Mouse (Mus musculus) small intestine, adult 2 months (tissue): ENCODE measurements around the gene Grwd1. TPM values are rescaled to one million over a fixed set of nuclear protein-coding genes. Genes with fewer than 3 reads are reported as not detected.
A peak's percentile ranks its signal among the peaks of the same experiment; 100 is the strongest.

ENCODE experiments used
- H3K27ac ChIP-seq: fragments of 200-500 bp; 2 replicates; pipeline ENCODE4 v1.5.1; 2012; ENCODE audit warnings: low read depth, low read length, control low read depth, inconsistent platforms; ENCODE audit not compliant: insufficient read depth
- H3K27me3 ChIP-seq: fragments of 200-500 bp; 2 replicates; pipeline ENCODE4 v1.6.1; 2012; ENCODE audit warnings: mild to moderate bottlenecking, moderate library complexity, low read length, inconsistent platforms; ENCODE audit not compliant: control insufficient read depth, insufficient read depth
- H3K36me3 ChIP-seq: fragments of 200-500 bp; 2 replicates; pipeline ENCODE4 v1.6.1; 2012; ENCODE audit warnings: mild to moderate bottlenecking, low read length, control low read depth, inconsistent platforms; ENCODE audit not compliant: control insufficient read depth, insufficient read depth
- H3K4me1 ChIP-seq: fragments of 200-500 bp; 2 replicates; pipeline ENCODE4 v1.6.1; 2012; ENCODE audit warnings: low read length, inconsistent platforms, mixed read lengths; ENCODE audit not compliant: control insufficient read depth, insufficient read depth, insufficient read length
- H3K4me3 ChIP-seq: fragments of 200-500 bp; 2 replicates; pipeline ENCODE4 v1.5.1; 2012; ENCODE audit warnings: low read depth, mild to moderate bottlenecking, control low read depth, inconsistent platforms, low read length, moderate library complexity
- CTCF ChIP-seq: fragments of 200-500 bp; IDR thresholded peaks from 2 replicates; pipeline ENCODE4 v1.5.1; 2012; ENCODE audit warnings: low read depth, mild to moderate bottlenecking, control low read depth, inconsistent platforms, low read length, moderate library complexity, mixed read lengths; ENCODE audit not compliant: insufficient replicate concordance, insufficient read length; ENCODE audit errors: extremely low read depth
- POLR2A ChIP-seq: fragments of 200-500 bp; IDR thresholded peaks from 2 replicates; pipeline ENCODE4 v1.6.1; 2012; ENCODE audit warnings: low read depth, mild to moderate bottlenecking, control low read depth, inconsistent platforms, low read length, moderate library complexity
- WGBS: fragments of 180-500 bp; shearing (Covaris S2); methylation state at CpG from one replicate; pipeline ENCODE4 v1.1.7; 2018; 5-methylcytosine and 5-hydroxymethylcytosine counted together
- polyA plus RNA-seq: library from polyadenylated mRNA; depleted of rRNA; stranded (reverse); fragments of >200 nt; gene quantifications from 2 replicates; pipeline ENCODE4 v1.2.3, GENCODE M21; 2012

Grwd1 gene
- polyA plus RNA-seq, 1 experiment, result 10.1 TPM

DNA sequence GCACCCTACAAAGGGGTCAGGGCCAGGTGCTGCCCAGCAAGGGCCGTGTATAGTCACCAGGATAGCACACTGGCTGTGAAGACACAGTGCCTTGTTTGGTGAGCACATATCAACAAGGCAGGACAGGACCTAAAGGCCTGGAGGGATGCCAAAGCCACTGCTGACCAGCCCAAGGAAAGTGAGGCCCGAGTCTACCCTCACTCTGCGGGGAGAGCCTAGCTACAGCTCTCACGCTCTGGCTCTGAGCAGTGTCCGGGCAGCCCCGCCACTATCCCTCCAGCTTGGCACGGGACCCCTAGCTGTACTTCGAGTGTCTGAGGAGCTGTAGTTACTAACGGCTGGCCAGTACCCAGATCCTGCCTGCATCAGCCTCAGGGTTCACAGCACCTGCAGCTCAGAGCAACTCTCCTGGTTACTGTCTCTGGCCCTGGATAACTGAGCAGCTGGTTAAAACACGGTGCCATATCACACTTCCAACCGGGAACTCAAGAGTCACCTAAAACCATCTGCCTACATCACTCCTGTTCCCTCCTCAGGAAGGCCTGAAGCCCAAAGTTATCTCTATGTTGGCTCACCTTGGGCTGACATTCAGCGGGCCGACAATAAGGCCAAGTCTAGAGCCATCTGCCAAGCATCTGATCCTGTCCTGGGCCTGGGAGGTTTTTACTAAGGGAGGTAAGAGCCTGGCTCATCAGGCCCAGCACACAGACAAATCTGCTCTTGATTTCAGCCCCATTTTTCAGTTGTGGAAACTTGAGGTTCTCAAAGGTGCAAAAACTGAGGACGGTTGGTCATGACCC, 21.3 kb downstream of the Grwd1 start:
- TF ChIP-seq CTCF (no peak), POLR2A (no peak)
- Histone ChIP-seq H3K4me1 (peaks cover 2% of the 10 kb centered on the region; the same call in 1 of the 2 replicates), H3K4me3 (no peak overlapping the region), H3K27ac (no peak overlapping the region), H3K36me3 (peaks cover 62% of the 10 kb centered on the region), H3K27me3 (no peaks in the 10 kb centered on the region)
- WGBS, result 87% methylated on average over 14 of the region's 14 CpGs

- Histone ChIP-seq H3K4me3 (no peak overlapping the region), H3K27me3 (no peaks in the 10 kb centered on the region), H3K27ac (no peak overlapping the region), H3K4me1 (peaks cover 2% of the 10 kb centered on the region; the same call in 1 of the 2 replicates), H3K36me3 (peaks cover 62% of the 10 kb centered on the region)
- WGBS, result 68% methylated on average over 11 of the region's 11 CpGs
- TF ChIP-seq POLR2A (no peak), CTCF (no peak)
Measured at GRCm38 (mm10) chr7:45808471-45808870, 22.3 kb downstream of the Grwd1 start.

DNA sequence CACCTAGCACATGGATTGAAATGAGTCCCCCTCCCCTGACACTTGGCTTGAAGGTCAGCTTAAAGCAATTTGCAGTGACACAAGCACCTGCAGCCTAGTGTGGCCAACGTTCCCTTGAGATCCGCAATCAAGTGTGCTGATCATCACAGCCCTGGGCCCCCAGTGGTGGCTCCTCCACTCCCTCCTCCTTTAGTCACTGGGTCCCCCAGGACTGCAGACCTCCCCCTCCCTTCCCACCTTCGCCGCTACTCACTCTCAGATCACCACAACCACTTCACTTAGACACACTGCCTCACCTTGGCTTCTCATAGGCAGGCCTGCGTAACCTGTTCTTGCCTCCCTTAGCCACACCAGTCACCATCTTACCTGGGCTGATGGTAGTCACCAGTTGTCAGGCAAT, 24.8 kb downstream of the Grwd1 start:
- Histone ChIP-seq H3K27ac (no peak overlapping the region), H3K4me1 (0 out of 2 replicates have a peak, but pooled peaks cover under 1% of the 10 kb centered on the region), H3K27me3 (no peaks in the 10 kb centered on the region), H3K36me3 (peaks cover 44% of the 10 kb centered on the region), H3K4me3 (no peak overlapping the region)
- TF ChIP-seq CTCF, result no peak
- no peak for TF ChIP-seq POLR2A
- 58% methylated on average over 5 of the region's 5 CpGs for WGBS

- TF ChIP-seq POLR2A, result no peak
- TF ChIP-seq CTCF, result no peak
- WGBS, result 85% methylated on average over 6 of the region's 6 CpGs
Measured at GRCm38 (mm10) chr7:45802551-45802950, 28.2 kb downstream of the Grwd1 start.

GRCm38 (mm10) chr7:45801348-45801747, 29.4 kb downstream of the Grwd1 start:
- TF ChIP-seq CTCF, result peak; percentile 100
- TF ChIP-seq POLR2A, result no peak
- Histone ChIP-seq H3K4me1 (peaks cover 22% of the 10 kb centered on the region), H3K4me3 (peak overlapping the region; percentile 60), H3K36me3 (no peaks in the 10 kb centered on the region), H3K27ac (peak overlapping the region; percentile 23), H3K27me3 (peaks cover 8% of the 10 kb centered on the region)
- 1% methylated on average over 12 of the region's 12 CpGs for WGBS

More at GRCm38 (mm10) chr7:45802551-45802950, 28.2 kb downstream of the Grwd1 start:
- H3K27me3 ChIP-seq, result peaks cover 8% of the 10 kb centered on the region
- peaks cover 20% of the 10 kb centered on the region for H3K4me1 ChIP-seq
- H3K4me3 ChIP-seq, result no peak overlapping the region
- H3K27ac ChIP-seq, result no peak overlapping the region
- H3K36me3 ChIP-seq, result peaks cover 11% of the 10 kb centered on the region

- Histone ChIP-seq H3K27ac (peak overlapping the region; percentile 23), H3K4me3 (peak overlapping the region; percentile 60), H3K27me3 (peaks cover 8% of the 10 kb centered on the region), H3K4me1 (peaks cover 22% of the 10 kb centered on the region), H3K36me3 (no peaks in the 10 kb centered on the region)
- WGBS, result 7% methylated on average over 25 of the region's 25 CpGs
- TF ChIP-seq CTCF (no peak), POLR2A (no peak)
Measured at GRCm38 (mm10) chr7:45800546-45801204, 30.1 kb downstream of the Grwd1 start.

DNA sequence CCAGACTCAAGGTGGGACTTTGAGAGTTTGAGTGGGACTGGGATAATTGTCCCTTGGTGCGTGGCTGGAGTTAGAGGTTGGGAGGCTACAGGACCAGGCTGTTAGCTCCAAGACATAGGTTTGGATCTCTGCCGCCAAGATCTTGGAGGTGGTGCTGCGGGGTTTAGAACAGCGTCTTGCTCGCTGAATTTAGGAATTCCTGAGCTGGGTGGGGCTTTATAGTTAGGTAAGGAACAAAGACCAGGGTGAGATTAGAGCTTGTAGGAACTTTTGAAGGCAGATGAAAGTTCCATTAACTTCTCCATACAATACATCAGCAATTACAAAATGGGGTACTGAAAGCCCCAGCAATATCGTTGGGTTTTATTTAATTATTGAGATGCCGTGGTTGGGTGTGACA, 30.7 kb downstream of the Grwd1 start:
- peak overlapping the region; percentile 2; the same call in 1 of the 2 replicates for H3K27ac ChIP-seq
- H3K27me3 ChIP-seq, result peaks cover 8% of the 10 kb centered on the region
- TF ChIP-seq POLR2A, result no peak
- no peak for TF ChIP-seq CTCF
- H3K36me3 ChIP-seq, result no peaks in the 10 kb centered on the region
- WGBS, result 23% methylated on average over 7 of the region's 7 CpGs
- peaks cover 22% of the 10 kb centered on the region for H3K4me1 ChIP-seq
- H3K4me3 ChIP-seq, result no peak overlapping the region
